Comparison of ENCODE assay signal across 15 mouse cellular contexts in the genomic region with DNA sequence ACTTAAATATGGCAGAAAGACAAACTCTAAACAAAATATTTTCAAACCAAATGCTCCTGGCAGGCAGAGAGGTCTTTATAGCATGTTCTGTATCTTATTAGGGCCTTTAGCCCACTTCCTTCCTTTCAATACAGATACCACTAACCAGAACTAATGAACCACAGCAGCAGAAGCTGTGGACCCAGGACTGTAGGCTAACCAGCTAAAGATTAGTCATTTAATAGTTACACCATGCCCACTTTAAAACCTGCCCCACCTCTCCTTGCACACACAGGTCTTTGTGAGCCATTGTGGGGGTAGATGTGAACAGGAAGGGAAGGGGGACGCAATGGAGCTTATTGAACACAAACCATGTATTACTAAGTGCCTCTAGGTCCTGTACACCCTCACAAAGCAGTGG.
"Had no signal": no experiment of that assay in that cellular context is flagged by ENCODE, and none has a peak within 500 bp of the region (broad histone marks: within the 10 kb centered on the region; RNA-seq: fewer than 3 reads in every experiment).

No protein-coding gene starts in this region.

- H3K9me3 ChIP-seq: intestine, embryonic 15.5 days; limb, embryonic 13.5 days; liver, embryonic 12.5 days; liver, embryonic 15.5 days; lung, embryonic 15.5 days; megakaryocyte, embryonic 14.5 days; midbrain, embryonic 10.5 days; midbrain, embryonic 13.5 days; neural tube, embryonic 13.5 days; stomach, embryonic 15.5 days had no signal

- H3K4me3 ChIP-seq: intestine, embryonic 15.5 days; left cerebral cortex, adult 2 months; limb, embryonic 13.5 days; liver, embryonic 12.5 days; liver, embryonic 15.5 days; lung, embryonic 15.5 days; megakaryocyte, embryonic 14.5 days; midbrain, embryonic 10.5 days; midbrain, embryonic 13.5 days; myocyte; neural tube, embryonic 13.5 days; stomach, embryonic 15.5 days had no signal

- H3K36me3 ChIP-seq: intestine, embryonic 15.5 days; liver, embryonic 12.5 days; liver, embryonic 15.5 days; lung, embryonic 15.5 days; midbrain, embryonic 10.5 days; stomach, embryonic 15.5 days had no signal

- H3K4me1 ChIP-seq: intestine, embryonic 15.5 days; limb, embryonic 13.5 days; liver, embryonic 12.5 days; midbrain, embryonic 10.5 days; midbrain, embryonic 13.5 days; neural tube, embryonic 13.5 days; stomach, embryonic 15.5 days had no signal

- DNase-seq: lung, adult 18-20 months; lung, postnatal 36 days; spleen, adult 18-20 months had no signal

- H3K27ac ChIP-seq: intestine, embryonic 15.5 days; left cerebral cortex, adult 2 months; limb, embryonic 13.5 days; liver, embryonic 12.5 days; liver, embryonic 15.5 days; lung, embryonic 15.5 days; midbrain, embryonic 10.5 days; midbrain, embryonic 13.5 days; neural tube, embryonic 13.5 days; stomach, embryonic 15.5 days had no signal

- H3K27me3 ChIP-seq: intestine, embryonic 15.5 days; limb, embryonic 13.5 days; liver, embryonic 12.5 days; liver, embryonic 15.5 days; lung, embryonic 15.5 days; megakaryocyte, embryonic 14.5 days; midbrain, embryonic 13.5 days; neural tube, embryonic 13.5 days; stomach, embryonic 15.5 days had no signal

- H3K9ac ChIP-seq: intestine, embryonic 15.5 days; limb, embryonic 13.5 days; liver, embryonic 12.5 days; liver, embryonic 15.5 days; lung, embryonic 15.5 days; midbrain, embryonic 13.5 days; neural tube, embryonic 13.5 days; stomach, embryonic 15.5 days had no signal

- H3K4me2 ChIP-seq: intestine, embryonic 15.5 days; limb, embryonic 13.5 days; liver, embryonic 12.5 days; liver, embryonic 15.5 days; lung, embryonic 15.5 days; midbrain, embryonic 13.5 days; neural tube, embryonic 13.5 days; stomach, embryonic 15.5 days had no signal
